Mouse (Mus musculus): ENCODE measurements at regions not wholly inside any gene's neighbourhood (a gene's known extent, or its start where the extent isn't known, plus 50 kb on each side); places are given as distances from the start of the nearest gene placed in this dataset.

- peaks cover 16% of the 10 kb centered on the region for H3K4me1 ChIP-seq (replicated peaks; ENCODE audit: control insufficient read depth, insufficient read depth, low read length)
- H3K27me3 ChIP-seq (ENCODE audit: control insufficient read depth, insufficient read depth, low read length): peaks cover 23% of the 10 kb centered on the region
- H3K9me3 ChIP-seq (ENCODE audit: control insufficient read depth, low read length): no peaks in the 10 kb centered on the region
- H3K4me3 ChIP-seq (replicated peaks; ENCODE audit: low read length): no peak overlapping the region
- no peaks in the 10 kb centered on the region for H3K36me3 ChIP-seq (replicated peaks; ENCODE audit: control insufficient read depth, insufficient read depth)
- H3K27ac ChIP-seq: no peak overlapping the region
- no peak overlapping the region for H3K4me2 ChIP-seq (replicated peaks)
- WGBS: 86% methylated on average over 2 of the region's 2 CpGs
- H3K9ac ChIP-seq: no peak overlapping the region
- no peak for ATAC-seq (ENCODE audit: low FRiP score)
- DNase-seq (ENCODE audit: low spot score): no peak
Measured at GRCm38 (mm10) chr3:33902431-33902830, 58.3 kb upstream of the Ccdc39 start.

GRCm38 (mm10) chr3:33903326-33903725 is 59.2 kb upstream of the Ccdc39 start:
- no peak overlapping the region for H3K4me2 ChIP-seq (replicated peaks)
- no peak for ATAC-seq (ENCODE audit: low FRiP score)
- H3K27ac ChIP-seq: no peak overlapping the region
- peaks cover 16% of the 10 kb centered on the region for H3K4me1 ChIP-seq (replicated peaks; ENCODE audit: control insufficient read depth, insufficient read depth, low read length)
- no peak for DNase-seq (ENCODE audit: low spot score)
- H3K9me3 ChIP-seq (ENCODE audit: control insufficient read depth, low read length): no peaks in the 10 kb centered on the region
- no peak overlapping the region for H3K9ac ChIP-seq
- no peaks in the 10 kb centered on the region for H3K36me3 ChIP-seq (replicated peaks; ENCODE audit: control insufficient read depth, insufficient read depth)
- no peak overlapping the region for H3K4me3 ChIP-seq (replicated peaks; ENCODE audit: low read length)
- H3K27me3 ChIP-seq (ENCODE audit: control insufficient read depth, insufficient read depth, low read length): peaks cover 23% of the 10 kb centered on the region
- WGBS: 68% methylated on average over 8 of the region's 8 CpGs

- WGBS: 53% methylated on average over 4 of the region's 4 CpGs
- no peak for DNase-seq (ENCODE audit: low spot score)
- H3K27me3 ChIP-seq (ENCODE audit: control insufficient read depth, insufficient read depth, low read length): peaks cover 23% of the 10 kb centered on the region
Measured at GRCm38 (mm10) chr3:33903816-33904215, 59.7 kb upstream of the Ccdc39 start.

GRCm38 (mm10) chr3:33904854-33905678 is 61.0 kb upstream of the Ccdc39 start:
- Histone ChIP-seq H3K36me3 (replicated peaks; ENCODE audit: control insufficient read depth, insufficient read depth) (no peaks in the 10 kb centered on the region), H3K4me1 (replicated peaks; ENCODE audit: control insufficient read depth, insufficient read depth, low read length) (peaks cover 16% of the 10 kb centered on the region), H3K4me2 (replicated peaks) (peak overlapping the region; percentile 45), H3K9ac (peak overlapping the region; percentile 40), H3K9me3 (ENCODE audit: control insufficient read depth, low read length) (no peaks in the 10 kb centered on the region), H3K4me3 (replicated peaks; ENCODE audit: low read length) (no peak overlapping the region; the same call in 1 of the 2 replicates), H3K27ac (peak overlapping the region; percentile 83), H3K27me3 (ENCODE audit: control insufficient read depth, insufficient read depth, low read length) (peaks cover 25% of the 10 kb centered on the region)
- WGBS: 26% methylated on average over 22 of the region's 22 CpGs
- peak; percentile 74 for DNase-seq (ENCODE audit: low spot score)
- ATAC-seq (ENCODE audit: low FRiP score): peak; percentile 92

More at GRCm38 (mm10) chr3:33903816-33904215, 59.7 kb upstream of the Ccdc39 start:
- H3K9ac ChIP-seq: no peak overlapping the region
- no peaks in the 10 kb centered on the region for H3K36me3 ChIP-seq (replicated peaks; ENCODE audit: control insufficient read depth, insufficient read depth)
- H3K4me2 ChIP-seq (replicated peaks): no peak overlapping the region
- no peaks in the 10 kb centered on the region for H3K9me3 ChIP-seq (ENCODE audit: control insufficient read depth, low read length)
- H3K4me3 ChIP-seq (replicated peaks; ENCODE audit: low read length): no peak overlapping the region
- no peak overlapping the region for H3K27ac ChIP-seq
- ATAC-seq (ENCODE audit: low FRiP score): no peak
- H3K4me1 ChIP-seq (replicated peaks; ENCODE audit: control insufficient read depth, insufficient read depth, low read length): peaks cover 16% of the 10 kb centered on the region

- H3K4me2 ChIP-seq (replicated peaks): peak overlapping the region; percentile 45
- H3K27ac ChIP-seq: peak overlapping the region; percentile 83
- H3K36me3 ChIP-seq (replicated peaks; ENCODE audit: control insufficient read depth, insufficient read depth): no peaks in the 10 kb centered on the region
- no peaks in the 10 kb centered on the region for H3K9me3 ChIP-seq (ENCODE audit: control insufficient read depth, low read length)
- WGBS: 22% methylated on average over 5 of the region's 5 CpGs
- peak; percentile 67 for ATAC-seq (ENCODE audit: low FRiP score)
- peak overlapping the region; percentile 40 for H3K9ac ChIP-seq
- H3K27me3 ChIP-seq (ENCODE audit: control insufficient read depth, insufficient read depth, low read length): peaks cover 19% of the 10 kb centered on the region
- no peak for DNase-seq (ENCODE audit: low spot score)
- H3K4me1 ChIP-seq (replicated peaks; ENCODE audit: control insufficient read depth, insufficient read depth, low read length): peaks cover 16% of the 10 kb centered on the region
- H3K4me3 ChIP-seq (replicated peaks; ENCODE audit: low read length): no peak overlapping the region
Measured at GRCm38 (mm10) chr3:33905679-33906007, 61.5 kb upstream of the Ccdc39 start.

- Histone ChIP-seq H3K9me3 (ENCODE audit: control insufficient read depth, low read length) (no peaks in the 10 kb centered on the region), H3K27me3 (ENCODE audit: control insufficient read depth, insufficient read depth, low read length) (peaks cover 17% of the 10 kb centered on the region; the same call in 1 of the 2 replicates), H3K4me2 (replicated peaks) (no peak overlapping the region), H3K9ac (no peak overlapping the region), H3K36me3 (replicated peaks; ENCODE audit: control insufficient read depth, insufficient read depth) (no peaks in the 10 kb centered on the region), H3K4me1 (replicated peaks; ENCODE audit: control insufficient read depth, insufficient read depth, low read length) (peaks cover 16% of the 10 kb centered on the region), H3K4me3 (replicated peaks; ENCODE audit: low read length) (no peak overlapping the region), H3K27ac (no peak overlapping the region)
- DNase-seq (ENCODE audit: low spot score) (no peak), ATAC-seq (ENCODE audit: low FRiP score) (no peak)
- 83% methylated on average over 8 of the region's 8 CpGs for WGBS
Measured at GRCm38 (mm10) chr3:33907061-33907460, 63.0 kb upstream of the Ccdc39 start.

- H3K27me3 ChIP-seq (ENCODE audit: control insufficient read depth, insufficient read depth, low read length): peaks cover 25% of the 10 kb centered on the region; the same call in 1 of the 2 replicates
Measured at GRCm38 (mm10) chr3:33911559-33911958, 67.4 kb upstream of the Ccdc39 start.

GRCm38 (mm10) chr3:33913470-33913869 is 69.4 kb upstream of the Ccdc39 start:
- Histone ChIP-seq H3K36me3 (replicated peaks; ENCODE audit: control insufficient read depth, insufficient read depth) (no peaks in the 10 kb centered on the region), H3K9ac (no peak overlapping the region), H3K4me2 (replicated peaks) (no peak overlapping the region), H3K27ac (no peak overlapping the region), H3K4me3 (replicated peaks; ENCODE audit: low read length) (no peak overlapping the region), H3K27me3 (ENCODE audit: control insufficient read depth, insufficient read depth, low read length) (peaks cover 25% of the 10 kb centered on the region; the same call in 1 of the 2 replicates), H3K9me3 (ENCODE audit: control insufficient read depth, low read length) (no peaks in the 10 kb centered on the region), H3K4me1 (replicated peaks; ENCODE audit: control insufficient read depth, insufficient read depth, low read length) (no peaks in the 10 kb centered on the region)
- ATAC-seq (ENCODE audit: low FRiP score): no peak
- no peak for DNase-seq (ENCODE audit: low spot score)
- WGBS: 90% methylated on average over 5 of the region's 5 CpGs

More at GRCm38 (mm10) chr3:33911559-33911958, 67.4 kb upstream of the Ccdc39 start:
- no peaks in the 10 kb centered on the region for H3K4me1 ChIP-seq (replicated peaks; ENCODE audit: control insufficient read depth, insufficient read depth, low read length)
- H3K9ac ChIP-seq: no peak overlapping the region
- H3K36me3 ChIP-seq (replicated peaks; ENCODE audit: control insufficient read depth, insufficient read depth): no peaks in the 10 kb centered on the region
- no peak for DNase-seq (ENCODE audit: low spot score)
- no peak for ATAC-seq (ENCODE audit: low FRiP score)
- H3K4me3 ChIP-seq (replicated peaks; ENCODE audit: low read length): no peak overlapping the region
- no peak overlapping the region for H3K4me2 ChIP-seq (replicated peaks)
- no peak overlapping the region for H3K27ac ChIP-seq
- no peaks in the 10 kb centered on the region for H3K9me3 ChIP-seq (ENCODE audit: control insufficient read depth, low read length)
- 85% methylated on average over 9 of the region's 9 CpGs for WGBS

GRCm38 (mm10) chr3:33914386-33914785 is 70.3 kb upstream of the Ccdc39 start:
- DNase-seq (ENCODE audit: low spot score) (no peak), ATAC-seq (ENCODE audit: low FRiP score) (no peak)
- Histone ChIP-seq H3K4me1 (replicated peaks; ENCODE audit: control insufficient read depth, insufficient read depth, low read length) (no peaks in the 10 kb centered on the region), H3K4me2 (replicated peaks) (no peak overlapping the region), H3K27ac (no peak overlapping the region), H3K9ac (no peak overlapping the region), H3K4me3 (replicated peaks; ENCODE audit: low read length) (no peak overlapping the region), H3K27me3 (ENCODE audit: control insufficient read depth, insufficient read depth, low read length) (peaks cover 22% of the 10 kb centered on the region; the same call in 1 of the 2 replicates), H3K9me3 (ENCODE audit: control insufficient read depth, low read length) (no peaks in the 10 kb centered on the region), H3K36me3 (replicated peaks; ENCODE audit: control insufficient read depth, insufficient read depth) (no peaks in the 10 kb centered on the region)
- WGBS: 65% methylated on average over 9 of the region's 9 CpGs

All from hindbrain, embryonic 14.5 days (tissue).